Mouse (Mus musculus) megakaryocyte-erythroid progenitor cell, adult 5-6 weeks (primary cell): ENCODE results near the gene Dpm2. TPM values are rescaled to one million over a fixed set of nuclear protein-coding genes. Genes with fewer than 3 reads are reported as not detected.

ENCODE experiments used
- ATAC-seq: replicated peaks from 2 replicates; pipeline ENCODE4 v1.8.0; 2016; ENCODE audit warnings: mild to moderate bottlenecking, inconsistent platforms; ENCODE audit not compliant: severe bottlenecking, poor library complexity, low FRiP score, low TSS enrichment
- total RNA-seq, 2 experiments: library from RNA; stranded (forward) in 1 of 2; stranded (reverse) in 1 of 2; fragments of 200-1000, 215-1000 nt in 1 of 2; fragments of >200 nt in 1 of 2; fragmentation: Nextera tagmentation in 1 of 2; gene quantifications; 2 replicates each; pipeline ENCODE4 v1.2.3; 2014 to 2017

The Dpm2 gene
- total RNA-seq, 2 experiments from 2014 or later: 33.0 to 108 TPM

DNA sequence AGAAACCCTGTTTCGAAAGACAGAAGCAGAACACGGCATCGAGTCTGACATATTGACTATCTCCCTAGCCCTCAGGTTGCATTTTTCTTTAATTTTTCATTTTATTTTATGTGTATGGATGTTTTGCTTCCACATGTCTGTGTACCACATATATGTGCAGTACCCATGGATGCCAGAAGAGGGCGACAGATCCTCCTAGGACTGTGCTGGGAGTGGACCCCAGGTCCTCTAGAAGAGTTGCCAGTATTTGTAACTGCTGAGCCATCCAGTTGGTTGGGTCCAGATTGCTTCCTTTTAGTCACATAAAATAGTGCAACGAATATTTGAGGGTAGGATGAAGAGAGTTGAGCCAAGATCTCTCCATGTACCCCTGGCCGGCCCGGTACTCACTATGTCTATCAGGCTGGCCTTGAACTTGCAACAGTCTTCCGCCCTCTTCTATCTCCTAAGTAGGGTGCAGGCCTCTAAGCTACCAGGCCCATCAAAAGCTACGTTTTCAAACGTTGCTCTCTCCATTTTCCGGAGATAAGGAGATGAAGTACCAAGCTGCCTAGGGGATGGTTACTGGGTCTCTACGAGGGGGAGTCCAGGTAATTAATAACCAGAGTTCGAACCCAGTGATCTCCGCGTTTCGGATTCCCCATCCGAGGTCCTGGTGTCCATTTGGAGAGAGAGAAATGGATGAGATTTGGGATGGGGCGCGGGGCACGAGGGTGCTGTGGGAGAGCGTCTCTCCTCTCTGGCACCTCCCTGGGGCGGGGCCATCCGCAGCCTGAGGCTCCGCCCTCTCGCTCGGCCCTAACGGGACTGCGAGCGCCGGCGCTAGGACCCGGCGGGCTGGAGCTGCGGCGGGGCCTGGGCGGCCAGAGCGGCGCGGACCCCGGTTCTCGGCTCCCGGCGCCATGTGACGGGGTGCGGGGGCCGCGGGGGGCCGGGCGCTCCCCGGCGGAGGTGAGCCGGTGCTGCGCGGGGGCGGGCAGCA, 35.8 kb downstream of the Dpm2 start:
- peak; percentile 57; the same call in 1 of the 2 replicates for ATAC-seq

DNA sequence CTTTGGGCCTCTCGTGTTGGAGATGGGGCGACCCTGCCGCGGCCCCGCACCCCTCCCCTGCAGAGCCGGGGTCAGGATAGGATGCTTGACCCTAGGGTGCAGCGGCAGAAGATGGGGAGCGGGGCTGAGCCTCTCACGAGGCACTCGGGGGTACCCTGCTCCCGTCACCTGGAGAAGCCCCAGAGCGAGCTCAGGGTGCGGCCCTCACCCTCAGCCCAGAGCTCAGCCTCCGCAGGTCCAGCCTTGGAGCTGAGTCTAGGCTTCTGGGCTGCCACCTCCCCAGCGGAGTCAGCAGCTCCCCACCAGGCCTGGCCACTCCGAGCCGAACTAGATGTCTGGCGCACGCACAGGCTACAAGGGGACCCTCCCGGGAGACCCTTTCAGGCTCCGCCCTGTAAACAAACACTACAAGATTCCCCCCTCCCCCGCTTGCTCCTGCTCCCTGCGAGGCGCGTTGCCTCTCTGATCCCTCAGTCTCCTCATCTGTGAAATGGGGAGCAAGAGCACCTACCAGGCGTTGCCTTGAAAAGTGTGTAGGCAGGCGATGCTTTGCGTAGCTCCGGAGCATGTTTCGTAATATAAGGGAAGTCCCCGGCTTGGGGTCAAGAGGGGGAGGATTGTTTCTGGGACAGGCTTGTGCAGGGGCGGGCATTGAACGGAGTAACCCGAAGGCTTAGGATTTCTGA, 36.7 kb downstream of the Dpm2 start:
- ATAC-seq: peak; percentile 32

DNA sequence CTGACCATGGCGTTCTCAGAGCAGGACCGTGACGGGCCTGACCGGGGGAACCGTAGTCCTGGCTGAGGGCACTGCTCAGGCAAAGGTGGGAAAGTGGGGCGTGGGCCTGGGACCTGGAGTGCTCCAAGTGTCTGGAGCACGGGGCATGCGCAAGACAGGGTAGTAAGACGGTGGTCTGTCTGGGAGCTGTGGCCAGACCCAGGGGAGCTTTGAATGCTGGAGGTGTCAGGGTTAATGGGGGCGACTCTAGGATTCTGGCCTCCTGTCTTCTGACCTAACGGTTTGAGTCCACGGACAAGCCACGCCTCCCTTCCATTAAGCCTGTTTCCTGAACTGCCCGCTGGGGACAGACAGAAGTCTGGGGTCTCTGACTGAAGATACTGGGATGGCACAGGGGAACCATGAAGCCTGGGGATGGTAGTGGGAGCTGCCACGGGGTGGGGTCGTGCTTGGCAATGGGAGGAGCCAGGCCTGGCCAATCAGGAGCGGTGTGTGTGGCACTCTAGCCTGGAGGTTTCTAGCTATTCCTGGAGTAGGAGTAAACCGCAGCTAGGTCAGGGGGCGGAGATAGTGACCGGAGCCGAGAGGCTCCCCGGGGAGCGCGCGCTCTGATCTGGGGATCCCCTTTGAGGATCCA, 37.6 kb downstream of the Dpm2 start:
- ATAC-seq: peak; percentile 64

DNA sequence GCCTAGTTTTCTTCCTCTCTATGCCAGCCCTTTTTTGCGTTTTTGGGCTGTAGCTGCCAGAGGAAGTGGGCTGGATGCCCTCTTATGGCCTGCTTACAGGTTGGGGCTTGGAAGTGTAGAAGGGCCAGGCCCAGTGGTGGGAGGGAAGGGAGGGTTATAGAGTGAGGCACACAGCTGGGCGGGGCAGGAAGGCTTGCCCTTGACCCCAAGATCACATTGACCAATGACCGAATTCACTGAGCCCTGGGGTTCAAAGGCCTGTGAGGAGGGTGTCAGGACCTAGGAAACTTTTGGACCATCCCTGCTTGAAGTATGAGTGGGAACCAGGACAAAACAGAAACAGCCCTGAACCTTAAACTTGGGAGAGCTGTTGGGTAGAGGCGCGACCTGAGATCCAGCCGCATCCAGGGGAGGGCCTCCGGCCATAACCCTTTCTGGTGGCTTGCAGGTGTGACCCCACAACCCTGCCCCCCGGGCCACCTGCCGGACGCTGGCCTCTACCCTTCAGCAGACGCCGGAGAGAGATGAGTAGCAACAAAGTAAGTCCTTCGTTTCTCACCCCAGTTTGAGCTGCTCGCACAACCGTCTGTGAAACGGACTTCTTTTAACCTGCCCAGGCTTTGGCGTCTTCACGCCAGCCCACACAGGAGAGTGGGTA, 38.2 kb downstream of the Dpm2 start:
- ATAC-seq: no peak

DNA sequence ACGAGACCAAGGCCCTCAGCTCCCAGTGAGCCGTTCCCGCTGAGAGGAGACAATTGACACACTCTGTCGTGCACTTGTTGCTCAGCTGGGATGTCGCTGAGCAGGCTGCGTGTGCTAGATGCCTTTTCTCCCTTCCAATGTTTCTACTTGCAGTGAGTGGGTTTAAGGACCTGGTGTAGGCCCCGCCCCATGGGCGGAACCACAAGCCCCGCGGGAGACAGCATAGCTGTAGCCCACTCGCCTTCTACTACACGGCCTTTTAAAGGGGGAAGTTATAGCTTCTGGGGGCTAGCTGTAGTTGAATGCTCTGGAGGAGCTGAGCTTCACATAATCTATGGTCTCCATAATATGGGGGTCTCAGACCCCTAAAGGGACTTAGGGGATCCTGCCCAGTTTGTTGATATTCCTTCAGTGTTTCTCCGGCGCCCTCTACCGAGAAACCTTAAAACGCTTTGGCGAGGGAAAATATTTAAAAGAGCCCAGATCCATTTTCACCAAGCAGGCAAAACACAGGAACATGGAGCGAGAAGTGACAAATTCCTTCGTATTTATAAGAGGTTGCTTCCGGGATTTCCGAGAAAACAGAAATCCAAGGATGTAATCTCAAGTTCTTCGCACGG, 40.1 kb downstream of the Dpm2 start:
- ATAC-seq: no peak

DNA sequence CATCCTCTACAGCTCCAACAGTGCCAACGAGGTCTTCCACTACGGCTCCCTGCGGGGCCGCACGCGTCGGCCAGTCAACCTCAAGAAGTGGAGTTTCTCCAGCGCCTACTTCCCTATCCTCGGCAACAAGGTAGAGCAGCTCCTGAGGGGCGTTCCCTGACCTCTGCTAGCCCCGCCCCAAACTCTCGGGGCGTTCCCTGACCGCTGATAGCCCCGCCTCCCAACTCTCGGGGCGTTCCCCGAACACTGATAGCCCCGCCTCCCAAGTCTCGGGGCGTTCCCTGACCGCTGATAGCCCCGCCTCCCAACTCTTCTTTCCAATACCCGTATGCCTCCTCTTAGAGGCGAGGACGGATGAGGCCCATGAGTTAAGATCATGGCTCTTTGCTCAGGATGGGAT, 41.6 kb downstream of the Dpm2 start:
- no peak for ATAC-seq

DNA sequence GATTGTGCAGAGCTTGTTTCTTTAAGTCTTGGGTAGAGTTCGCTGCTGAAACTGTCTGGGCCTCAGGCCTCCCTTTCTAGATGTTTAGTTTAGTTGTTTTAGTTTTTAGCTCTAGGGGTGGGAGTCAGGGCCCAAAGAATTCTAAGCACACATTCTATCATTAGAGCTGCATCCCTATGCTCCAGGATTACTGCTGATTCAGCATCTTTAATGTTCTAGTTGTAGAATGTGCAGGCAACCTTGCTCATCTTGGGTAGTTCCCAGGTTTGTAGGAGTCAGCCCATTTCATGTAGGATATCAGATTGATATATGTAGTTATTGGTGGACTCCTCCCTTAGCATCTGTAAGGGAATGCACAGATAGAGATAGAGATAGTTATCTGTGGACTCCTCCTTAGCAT, 46.5 kb downstream of the Dpm2 start:
- no peak for ATAC-seq

DNA sequence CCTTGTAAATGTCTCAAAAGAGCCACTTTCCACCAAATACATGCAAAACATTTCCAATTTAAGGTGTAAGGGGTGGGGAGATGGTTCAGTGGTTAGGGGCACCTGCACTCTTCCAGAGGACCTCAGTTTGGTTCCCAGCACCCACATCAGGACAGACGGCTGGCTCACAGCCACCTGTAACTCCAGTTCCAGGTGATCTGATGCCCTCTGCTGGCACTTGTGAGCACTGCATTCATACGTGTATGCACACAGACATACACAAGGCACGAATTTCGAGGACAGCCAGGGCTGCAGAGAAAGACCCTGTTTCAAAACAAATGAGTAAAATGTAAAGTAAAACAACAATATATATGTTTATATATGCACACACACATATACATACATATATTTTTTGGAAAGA, 46.9 kb downstream of the Dpm2 start:
- ATAC-seq: no peak

DNA sequence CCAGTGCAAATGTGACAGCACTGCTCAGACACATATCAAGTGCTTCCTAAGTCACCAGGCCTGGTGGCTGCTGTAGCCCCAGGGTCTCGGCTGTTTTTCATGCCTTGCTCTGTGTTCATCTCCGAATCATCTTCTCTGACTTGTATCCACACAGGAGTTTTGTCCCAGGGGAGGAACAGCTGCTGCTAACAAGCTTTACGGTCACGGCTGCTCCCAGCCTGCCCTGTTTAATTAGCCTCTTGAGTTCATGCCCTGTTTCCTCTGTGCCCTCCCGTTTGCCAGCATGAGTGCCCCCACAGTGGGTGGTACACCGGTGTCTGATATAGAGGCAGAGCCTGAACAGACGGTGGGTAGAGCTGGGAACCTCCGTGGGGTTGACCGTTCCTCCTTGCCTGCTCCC, 47.4 kb downstream of the Dpm2 start:
- no peak for ATAC-seq

DNA sequence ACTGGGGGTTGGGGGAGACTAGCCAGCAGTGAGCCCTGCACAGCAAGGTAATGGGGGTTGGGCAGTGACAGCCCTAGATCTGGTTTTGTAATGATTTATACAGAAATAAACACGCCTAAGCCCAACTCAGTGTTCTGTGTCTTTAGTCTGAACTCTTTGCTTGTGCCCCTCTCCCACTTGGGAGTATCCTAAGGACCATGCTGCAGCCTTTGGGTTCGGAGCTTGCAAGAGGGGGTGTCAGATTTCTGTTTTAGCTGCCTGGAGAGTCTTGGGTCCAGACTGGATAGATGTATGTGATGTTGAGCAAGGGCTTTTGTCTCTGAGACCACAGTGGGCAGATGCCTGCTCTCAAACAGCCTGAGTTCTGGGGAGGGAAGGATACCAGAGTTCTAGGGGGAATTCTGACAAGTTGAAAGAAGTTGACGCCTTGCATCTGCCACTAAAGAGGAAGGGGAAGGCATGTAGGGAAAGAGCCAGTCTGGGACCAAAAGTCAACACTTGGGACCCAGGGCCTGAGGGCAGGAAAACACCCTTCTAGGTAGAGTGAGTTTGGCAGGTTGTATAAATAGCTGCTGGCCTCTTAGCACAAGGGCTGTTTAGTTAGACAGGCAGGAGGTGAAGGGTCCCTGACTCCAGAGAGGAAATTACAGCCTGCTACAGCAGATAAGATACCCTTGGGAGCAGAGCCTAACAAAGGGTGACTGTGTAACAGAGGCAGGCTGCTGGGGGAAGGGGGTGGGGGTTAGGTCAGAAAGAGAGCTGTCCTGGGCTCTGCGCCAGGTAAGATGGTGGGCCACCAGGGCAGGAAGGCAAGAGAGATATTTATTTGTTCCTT, 50.2 kb downstream of the Dpm2 start:
- peak; percentile 64 for ATAC-seq

DNA sequence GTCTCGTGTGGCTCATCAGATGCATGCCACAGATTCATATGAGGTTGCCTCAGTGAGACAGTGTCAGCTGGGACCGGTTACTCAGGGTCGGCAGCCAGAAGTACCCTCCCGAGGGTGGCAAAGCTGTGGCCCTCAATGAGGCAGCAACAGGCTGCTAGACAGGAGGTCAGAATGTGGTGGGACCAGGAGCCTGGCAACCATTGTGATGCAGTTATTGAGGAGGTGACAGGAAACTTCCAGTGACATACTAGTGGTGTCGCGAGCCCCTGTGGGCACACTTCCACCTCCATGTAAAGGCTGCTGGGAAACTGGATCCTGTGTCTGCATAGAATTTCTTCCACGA, 50.8 kb downstream of the Dpm2 start, which contains the start of gene Ak1:
Gene Ak1, plus strand, starts transcription at position 242 of the 343 bp plus-strand sequence.
- ATAC-seq: no peak; the same call in 1 of the 2 replicates

Other genes with a start within 250 kb of the Dpm2 start
- gene Ciz1, start 218.5 kb upstream of the Dpm2 start, total RNA-seq (2014; fragmentation: Nextera tagmentation): 140 and 155 TPM in 2 replicates
- 41.0 and 87.4 TPM in 2 replicates for gene Ciz1, start 218.5 kb upstream of the Dpm2 start, total RNA-seq (2017)
- gene Dnm1, start 217.5 kb upstream of the Dpm2 start, total RNA-seq (2014; fragmentation: Nextera tagmentation): not detected in 2 replicates
- not detected in 2 replicates for gene Dnm1, start 217.5 kb upstream of the Dpm2 start, total RNA-seq (2017)
- gene 1110008P14Rik, start 188.9 kb upstream of the Dpm2 start, total RNA-seq (2014; fragmentation: Nextera tagmentation): 24.6 and 41.0 TPM in 2 replicates
- gene 1110008P14Rik, start 188.9 kb upstream of the Dpm2 start, total RNA-seq (2017): 15.8 and 18.7 TPM in 2 replicates
- 98.8 TPM in 1 of 2 replicates, not detected in the other for gene Lcn2, start 182.6 kb upstream of the Dpm2 start, total RNA-seq (2014; fragmentation: Nextera tagmentation)
- gene Lcn2, start 182.6 kb upstream of the Dpm2 start, total RNA-seq (2017): 4.9 and 19.5 TPM in 2 replicates
- 10.3 and 11.2 TPM in 2 replicates for gene Ptges2, start 175.0 kb upstream of the Dpm2 start, total RNA-seq (2014; fragmentation: Nextera tagmentation)
- gene Ptges2, start 175.0 kb upstream of the Dpm2 start, total RNA-seq (2017): 14.4 and 18.4 TPM in 2 replicates
- gene Naif1, start 120.4 kb upstream of the Dpm2 start, total RNA-seq (2014; fragmentation: Nextera tagmentation): 3.6 and 4.1 TPM in 2 replicates
- 2.7 and 3.0 TPM in 2 replicates for gene Naif1, start 120.4 kb upstream of the Dpm2 start, total RNA-seq (2017)
- gene Slc25a25, start 119.4 kb upstream of the Dpm2 start, total RNA-seq (2014; fragmentation: Nextera tagmentation): 9.5 and 12.2 TPM in 2 replicates
- 4.0 and 34.6 TPM in 2 replicates for gene Slc25a25, start 119.4 kb upstream of the Dpm2 start, total RNA-seq (2017)
- 1.5 and 2.9 TPM in 2 replicates for gene Fam102a, start 35.5 kb upstream of the Dpm2 start, total RNA-seq (2014; fragmentation: Nextera tagmentation)
- 0.34 and 2.3 TPM in 2 replicates for gene Fam102a, start 35.5 kb upstream of the Dpm2 start, total RNA-seq (2017)
- not detected in 2 replicates for gene Pip5kl1, start 3.9 kb downstream of the Dpm2 start, total RNA-seq (2014; fragmentation: Nextera tagmentation)
- gene Pip5kl1, start 3.9 kb downstream of the Dpm2 start, total RNA-seq (2017): 0.23 TPM in 1 of 2 replicates, not detected in the other
- gene 9430097D07Rik, start 4.8 kb downstream of the Dpm2 start, total RNA-seq (2014; fragmentation: Nextera tagmentation): not detected in 2 replicates
- gene 9430097D07Rik, start 4.8 kb downstream of the Dpm2 start, total RNA-seq (2017): 0.75 TPM in 1 of 2 replicates, not detected in the other
- 21.5 and 29.8 TPM in 2 replicates for gene St6galnac4, start 16.2 kb downstream of the Dpm2 start, total RNA-seq (2014; fragmentation: Nextera tagmentation)
- 22.3 and 22.7 TPM in 2 replicates for gene St6galnac4, start 16.2 kb downstream of the Dpm2 start, total RNA-seq (2017)
- gene St6galnac6, start 28.9 kb downstream of the Dpm2 start, total RNA-seq (2014; fragmentation: Nextera tagmentation): 13.8 and 19.1 TPM in 2 replicates
- gene St6galnac6, start 28.9 kb downstream of the Dpm2 start, total RNA-seq (2017): 6.5 and 12.9 TPM in 2 replicates
- 1.7 and 2.4 TPM in 2 replicates for gene Ak1, start 50.9 kb downstream of the Dpm2 start, total RNA-seq (2014; fragmentation: Nextera tagmentation)
- 1.2 and 8.0 TPM in 2 replicates for gene Ak1, start 50.9 kb downstream of the Dpm2 start, total RNA-seq (2017)
- 97.0 and 99.9 TPM in 2 replicates for gene Eng, start 75.7 kb downstream of the Dpm2 start, total RNA-seq (2014; fragmentation: Nextera tagmentation)
- gene Eng, start 75.7 kb downstream of the Dpm2 start, total RNA-seq (2017): 10.8 and 21.3 TPM in 2 replicates
- 94.2 and 96.1 TPM in 2 replicates for gene Fpgs, start 133.3 kb downstream of the Dpm2 start, total RNA-seq (2014; fragmentation: Nextera tagmentation)
- 45.7 and 66.1 TPM in 2 replicates for gene Fpgs, start 133.3 kb downstream of the Dpm2 start, total RNA-seq (2017)
- 95.7 and 133 TPM in 2 replicates for gene Cdk9, start 142.2 kb downstream of the Dpm2 start, total RNA-seq (2014; fragmentation: Nextera tagmentation)
- 29.6 and 46.5 TPM in 2 replicates for gene Cdk9, start 142.2 kb downstream of the Dpm2 start, total RNA-seq (2017)
- 2.5 and 5.4 TPM in 2 replicates for gene Sh2d3c, start 150.2 kb downstream of the Dpm2 start, total RNA-seq (2014; fragmentation: Nextera tagmentation)
- 1.1 and 1.4 TPM in 2 replicates for gene Sh2d3c, start 150.2 kb downstream of the Dpm2 start, total RNA-seq (2017)
- not detected in 2 replicates for gene 6330409D20Rik, start 170.2 kb downstream of the Dpm2 start, total RNA-seq (2014; fragmentation: Nextera tagmentation)
- gene 6330409D20Rik, start 170.2 kb downstream of the Dpm2 start, total RNA-seq (2017): not detected in 2 replicates
- gene Tor2a, start 186.4 kb downstream of the Dpm2 start, total RNA-seq (2014; fragmentation: Nextera tagmentation): 29.8 and 30.9 TPM in 2 replicates
- 17.1 and 17.4 TPM in 2 replicates for gene Tor2a, start 186.4 kb downstream of the Dpm2 start, total RNA-seq (2017)
- gene Ttc16, start 204.8 kb downstream of the Dpm2 start, total RNA-seq (2014; fragmentation: Nextera tagmentation): not detected in 2 replicates
- gene Ttc16, start 204.8 kb downstream of the Dpm2 start, total RNA-seq (2017): 1.6 TPM in 1 of 2 replicates, not detected in the other
- 5.2 and 6.9 TPM in 2 replicates for gene Ptrh1, start 204.9 kb downstream of the Dpm2 start, total RNA-seq (2014; fragmentation: Nextera tagmentation)
- gene Ptrh1, start 204.9 kb downstream of the Dpm2 start, total RNA-seq (2017): 0.46 and 3.9 TPM in 2 replicates
- not detected in 2 replicates for gene Cfap157, start 213.6 kb downstream of the Dpm2 start, total RNA-seq (2014; fragmentation: Nextera tagmentation)
- gene Cfap157, start 213.6 kb downstream of the Dpm2 start, total RNA-seq (2017): not detected in 2 replicates